Mouse (Mus musculus) frontal cortex, postnatal 10 days (tissue): Measurements from ENCODE around the gene Rem1.

Source experiments
- DNase-seq, 2 experiments: peaks; one replicate each; pipeline ENCODE4 v3.0.0; 2022; ENCODE audit warnings: low spot score in 2 of 2, mixed read lengths in 1 of 2

The Rem1 gene

DNA sequence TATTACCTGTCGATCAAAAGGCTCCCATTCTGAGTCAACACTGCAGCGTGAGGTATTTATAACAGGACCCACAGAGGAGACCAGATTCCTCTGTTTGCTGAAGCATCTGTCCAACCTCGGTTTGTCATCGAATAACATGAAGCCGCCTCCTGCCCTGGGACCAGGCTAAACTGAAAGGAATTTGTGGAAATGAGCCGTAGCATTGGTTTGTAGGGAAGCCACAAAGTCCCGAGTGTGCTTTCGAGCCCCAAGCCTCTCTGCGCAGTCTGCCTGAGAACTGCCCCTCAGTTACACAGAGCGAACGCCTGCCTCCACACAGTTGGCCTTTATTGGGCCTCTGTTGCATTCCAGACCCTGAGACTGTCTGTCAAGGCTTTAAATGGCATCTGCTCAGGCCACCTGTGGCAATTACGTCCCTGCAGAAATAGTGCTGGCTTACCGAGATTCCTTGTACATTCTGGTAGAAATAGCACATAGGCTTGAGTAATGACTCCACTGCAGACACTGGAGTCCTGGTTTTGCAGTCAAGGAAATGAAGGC is 48.6 kb downstream of the Rem1 start:
- no peak for DNase-seq

DNA sequence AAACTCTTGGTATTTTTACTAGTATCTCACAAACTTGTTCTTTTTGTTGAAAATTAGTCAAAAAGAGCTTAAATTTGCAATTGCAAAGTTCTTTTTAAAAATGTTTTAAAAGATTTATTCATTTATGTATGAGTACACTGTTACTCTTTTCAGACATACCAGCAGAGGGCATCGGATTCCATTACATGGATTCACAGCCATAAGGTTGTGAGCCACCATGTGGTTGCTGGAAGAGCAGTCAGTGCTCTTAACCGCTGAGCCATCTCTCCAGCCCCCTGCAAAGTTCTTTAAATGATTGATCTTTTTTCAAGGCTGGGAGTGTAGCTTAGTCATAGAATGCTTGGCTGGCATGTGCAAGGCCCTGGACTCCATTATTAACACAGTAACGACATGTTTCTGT is 51.6 kb downstream of the Rem1 start:
- DNase-seq: no peak

DNA sequence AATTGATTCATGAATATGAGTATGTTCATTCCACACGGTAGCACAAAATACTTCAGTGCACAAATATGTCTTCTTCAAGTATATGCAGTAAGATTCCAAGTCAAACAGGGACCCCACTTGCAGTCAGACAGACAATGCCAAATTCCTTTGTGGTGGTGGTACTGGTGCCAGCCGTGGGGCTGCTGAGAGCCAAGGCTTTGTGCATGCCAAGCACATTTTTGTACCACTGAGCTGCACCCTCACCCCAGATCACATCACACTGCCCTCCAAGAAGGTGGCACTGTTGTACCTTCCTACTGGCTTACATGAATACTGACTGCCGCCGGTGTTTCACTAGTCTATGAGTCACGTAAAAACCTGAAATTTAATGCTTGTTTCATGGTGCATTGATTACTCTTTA is 52.2 kb downstream of the Rem1 start:
- DNase-seq: no peak

DNA sequence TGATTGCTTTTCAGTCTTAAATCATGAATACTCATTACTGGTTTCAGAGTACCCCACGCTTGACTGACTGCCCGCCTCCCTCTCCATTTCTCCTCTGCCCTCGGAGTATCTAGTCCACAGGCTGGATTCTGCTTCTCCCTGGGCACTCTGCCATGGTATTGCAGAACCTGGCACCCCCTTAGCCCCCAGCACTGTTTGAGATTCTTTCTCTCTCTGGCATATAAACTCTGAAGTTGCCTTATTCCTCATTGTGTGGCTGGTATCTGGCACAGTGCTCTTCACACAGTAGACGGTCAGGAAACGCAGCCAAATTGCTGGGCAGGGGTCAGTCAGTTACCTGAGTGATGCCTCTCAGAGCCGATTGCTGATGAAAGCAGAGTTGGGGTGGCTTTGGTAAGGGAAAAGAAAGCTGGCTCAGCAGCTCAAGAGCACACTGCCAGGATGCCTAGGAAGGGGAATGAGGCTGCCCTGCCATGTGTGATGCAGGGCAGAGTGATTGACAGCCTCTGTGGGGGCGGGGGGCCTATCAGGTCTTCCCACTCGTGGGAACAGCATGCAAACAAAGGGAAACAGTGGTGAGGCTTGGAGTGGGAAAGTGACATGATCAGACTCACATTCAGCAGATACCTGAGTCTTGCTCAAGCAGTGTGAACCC is 53.1 kb downstream of the Rem1 start:
- no peak for DNase-seq

DNA sequence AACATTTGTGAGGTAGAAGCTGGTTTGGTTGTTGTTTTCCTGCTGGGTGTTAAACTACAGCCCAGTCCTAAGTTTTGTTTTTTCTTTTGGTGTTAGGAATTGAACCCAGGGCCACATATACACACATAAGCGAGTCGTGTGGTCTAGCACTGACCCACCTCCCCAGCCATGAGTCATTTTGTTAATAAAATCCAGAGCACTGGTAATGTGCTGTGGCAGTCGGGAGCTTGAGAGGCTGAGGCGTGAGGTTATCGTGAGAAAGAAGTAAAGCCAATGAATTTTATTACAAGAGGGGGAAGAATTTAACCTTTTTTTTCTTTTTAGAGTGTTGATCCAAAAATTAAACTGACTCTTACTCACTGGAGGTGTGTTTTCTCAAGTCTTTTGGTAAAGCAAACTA is 56.3 kb downstream of the Rem1 start:
- DNase-seq: no peak
